Comparison of ENCODE assay signal across 8 mouse cellular contexts in genomic region chr3:151837749-151838148, GRCm38 (mm10). TPM values are rescaled to one million over a fixed set of nuclear protein-coding genes. Genes with fewer than 3 reads are reported as not detected.
DNase-seq lines count a peak whose midpoint lies in the region; ATAC-seq and TF ChIP-seq lines count a peak whose summit lies in the region.
"Had no signal": no experiment of that assay in that cellular context is flagged by ENCODE, and none has a peak within 500 bp of the region (broad histone marks: within the 10 kb centered on the region; RNA-seq: fewer than 3 reads in every experiment).

No protein-coding gene starts in this region.

- no peaks in the 10 kb centered on the region for H3K36me3 ChIP-seq in forebrain, embryonic 14.5 days (ENCODE audit: control insufficient read depth, insufficient read depth, low read length)
- H3K36me3 ChIP-seq in limb, embryonic 14.5 days (ENCODE audit: control insufficient read depth, insufficient read depth, low read length): no peaks in the 10 kb centered on the region

- peaks cover 5% of the 10 kb centered on the region for H3K27me3 ChIP-seq in forebrain, embryonic 14.5 days (replicated peaks; ENCODE audit: control insufficient read depth, insufficient read depth, low read length)
- peaks cover 6% of the 10 kb centered on the region; the same call in 1 of the 2 replicates for H3K27me3 ChIP-seq in limb, embryonic 14.5 days (ENCODE audit: control insufficient read depth, insufficient read depth, low read length)

- TF ChIP-seq POLR2A in limb, embryonic 14.5 days (IDR thresholded peaks at IDR 0.05; ENCODE audit: borderline replicate concordance, extremely low read depth, insufficient read depth, insufficient read length): no peak

- peak overlapping the region; percentile 59; the same call in 1 of the 2 replicates for H3K9ac ChIP-seq in forebrain, embryonic 14.5 days (ENCODE audit: low read length)
- H3K9ac ChIP-seq in limb, embryonic 14.5 days (ENCODE audit: low read depth, low read length, severe bottlenecking): peak overlapping the region; percentile 61

- ATAC-seq in forebrain, embryonic 14.5 days: no peak
- no peak for ATAC-seq in limb, embryonic 14.5 days (ENCODE audit: low FRiP score, low read depth)

- H3K4me3 ChIP-seq in layer of hippocampus, adult 2 months: peak overlapping the region; percentile 53; the same call in 1 of the 2 replicates
- H3K4me3 ChIP-seq in forebrain, embryonic 14.5 days (ENCODE audit: low read depth, low read length): peak overlapping the region; percentile 41
- H3K4me3 ChIP-seq in limb, embryonic 14.5 days (replicated peaks; ENCODE audit: low read length): peak overlapping the region; percentile 52

- no peak overlapping the region for H3K27ac ChIP-seq in layer of hippocampus, adult 2 months
- H3K27ac ChIP-seq in forebrain, embryonic 14.5 days (ENCODE audit: low read depth, low read length): no peak overlapping the region
- H3K27ac ChIP-seq in limb, embryonic 14.5 days (replicated peaks; ENCODE audit: low read depth, low read length): no peak overlapping the region

- no peak for DNase-seq in layer of hippocampus, adult 2 months (ENCODE audit: low spot score in 2 of 2)
- no peak for DNase-seq in layer of hippocampus, adult 11-12 months (ENCODE audit: low spot score)
- no peak for DNase-seq in forebrain, embryonic 14.5 days (ENCODE audit: low spot score)
- DNase-seq in limb, embryonic 14.5 days (ENCODE audit: low spot score): no peak
- peak; percentile 7 for DNase-seq in retina, postnatal 1 day
- no peak for DNase-seq in right cerebral cortex, adult 18-20 months
- DNase-seq in left cerebral cortex, postnatal 10 days (ENCODE audit: extremely low spot score in 1 of 2, low spot score in 2 of 2): no peak

- peak overlapping the region; percentile 90 for H3K4me2 ChIP-seq in forebrain, embryonic 14.5 days (ENCODE audit: low read length)
- peak overlapping the region; percentile 84 for H3K4me2 ChIP-seq in limb, embryonic 14.5 days (replicated peaks; ENCODE audit: low read depth, low read length, severe bottlenecking)

- 34% methylated on average over 9 of the region's 9 CpGs for WGBS in forebrain, embryonic 14.5 days
- 39% methylated on average over 9 of the region's 9 CpGs for WGBS in limb, embryonic 14.5 days

- no peaks in the 10 kb centered on the region for H3K9me3 ChIP-seq in forebrain, embryonic 14.5 days (replicated peaks; ENCODE audit: control insufficient read depth, low read length)
- H3K9me3 ChIP-seq in limb, embryonic 14.5 days (ENCODE audit: control insufficient read depth, low read length): no peaks in the 10 kb centered on the region

- peaks cover 3% of the 10 kb centered on the region; the same call in 1 of the 2 replicates for H3K4me1 ChIP-seq in forebrain, embryonic 14.5 days (ENCODE audit: control insufficient read depth, insufficient read depth, low read length)
- H3K4me1 ChIP-seq in limb, embryonic 14.5 days (ENCODE audit: control insufficient read depth, insufficient read depth, low read length): peaks cover 7% of the 10 kb centered on the region

- intact Hi-C loops in left cerebral cortex, postnatal 10 days (cut with DNase I): loop anchor here (5.0 kb wide), 2 partner anchors 230 to 250 kb away; no protein-coding TSS in a partner anchor

- no peak for TF ChIP-seq CTCF in layer of hippocampus, adult 2 months (conservative IDR thresholded peaks at IDR 0.05)

RNA-seq across cellular contexts. Expression of gene Ptgfr, which starts 0.3 kb away (rescaled TPM):
- under 1 TPM; 0.29 to 0.72 TPM for total RNA-seq in layer of hippocampus, adult 2 months (2021)
- polyA plus RNA-seq in forebrain, embryonic 14.5 days (2014; fragmentation: Nextera tagmentation; extraction: Ambion mirVana): 0.51 and 0.87 TPM in 2 replicates
- 3.6 and 4.1 TPM in 2 replicates for polyA plus RNA-seq in limb, embryonic 14.5 days (2012; rRNA removed)
- 7.2 and 8.7 TPM in 2 replicates for polyA plus RNA-seq in limb, embryonic 14.5 days (2014; fragmentation: Nextera tagmentation; extraction: Ambion mirVana)
- total RNA-seq in left cerebral cortex, postnatal 10 days (2021): 1 to 10 TPM; 1.6 to 2.4 TPM
- polyA plus RNA-seq: liver, adult 2 months had no signal
